Mouse (Mus musculus): ENCODE measurements at regions not wholly inside any gene's neighbourhood (a gene's known extent, or its start where the extent isn't known, plus 50 kb on each side); places are given as distances from the start of the nearest gene placed in this dataset.

DNA sequence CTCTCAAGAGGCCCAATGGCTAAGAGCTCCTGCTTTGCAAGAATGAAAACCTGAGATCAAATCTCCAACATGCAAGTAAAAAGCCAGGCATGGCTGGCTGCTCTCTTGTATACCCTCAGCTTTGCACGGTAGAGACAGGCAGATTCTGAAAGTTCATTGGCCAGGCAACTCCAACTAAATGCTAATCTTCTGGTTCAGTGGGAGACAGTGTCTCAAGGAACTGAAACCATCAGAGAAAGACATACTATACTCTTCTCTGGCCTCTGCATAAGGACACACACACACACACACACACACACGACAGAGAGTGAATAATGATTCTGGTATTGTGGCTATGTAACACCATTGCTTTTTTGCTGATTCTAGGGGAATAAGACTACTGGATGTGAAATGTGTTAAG lies 91.6 kb upstream of the Tbl1xr1 start:
- WGBS: 48% methylated on average over 2 of the region's 2 CpGs
- Histone ChIP-seq H3K4me1 (ENCODE audit: control insufficient read depth, insufficient read depth, low read length) (peaks cover 23% of the 10 kb centered on the region), H3K27me3 (replicated peaks; ENCODE audit: control insufficient read depth, insufficient read depth, low read length) (no peaks in the 10 kb centered on the region), H3K27ac (ENCODE audit: insufficient read depth, low read depth, low read length) (peak overlapping the region; percentile 77), H3K4me3 (ENCODE audit: insufficient read depth, low read depth, low read length) (no peak overlapping the region), H3K36me3 (ENCODE audit: control insufficient read depth, insufficient read depth, low read length) (no peaks in the 10 kb centered on the region)
- no peak for DNase-seq
- no peak for TF ChIP-seq CTCF (conservative IDR thresholded peaks at IDR 0.05; ENCODE audit: insufficient read depth, insufficient read length, low read depth, low read length)

GRCm38 (mm10) chr3:21986164-21986892 lies 90.1 kb upstream of the Tbl1xr1 start:
- Histone ChIP-seq H3K27ac (ENCODE audit: insufficient read depth, low read depth, low read length) (peak overlapping the region; percentile 95), H3K4me3 (ENCODE audit: insufficient read depth, low read depth, low read length) (no peak overlapping the region), H3K36me3 (ENCODE audit: control insufficient read depth, insufficient read depth, low read length) (no peaks in the 10 kb centered on the region), H3K4me1 (ENCODE audit: control insufficient read depth, insufficient read depth, low read length) (peaks cover 23% of the 10 kb centered on the region), H3K27me3 (replicated peaks; ENCODE audit: control insufficient read depth, insufficient read depth, low read length) (no peaks in the 10 kb centered on the region)
- peak; percentile 95 for DNase-seq
- TF ChIP-seq POLR2A (IDR thresholded peaks at IDR 0.05; ENCODE audit: low read depth, low read length) (no peak), CTCF (conservative IDR thresholded peaks at IDR 0.05; ENCODE audit: insufficient read depth, insufficient read length, low read depth, low read length) (no peak)
- 31% methylated on average over 5 of the region's 5 CpGs for WGBS

GRCm38 (mm10) chr3:21986893-21987250 lies 89.6 kb upstream of the Tbl1xr1 start:
- TF ChIP-seq POLR2A (IDR thresholded peaks at IDR 0.05; ENCODE audit: low read depth, low read length) (no peak), CTCF (conservative IDR thresholded peaks at IDR 0.05; ENCODE audit: insufficient read depth, insufficient read length, low read depth, low read length) (no peak)
- Histone ChIP-seq H3K27ac (ENCODE audit: insufficient read depth, low read depth, low read length) (peak overlapping the region; percentile 93), H3K4me1 (ENCODE audit: control insufficient read depth, insufficient read depth, low read length) (peaks cover 23% of the 10 kb centered on the region), H3K4me3 (ENCODE audit: insufficient read depth, low read depth, low read length) (no peak overlapping the region), H3K27me3 (replicated peaks; ENCODE audit: control insufficient read depth, insufficient read depth, low read length) (no peaks in the 10 kb centered on the region), H3K36me3 (ENCODE audit: control insufficient read depth, insufficient read depth, low read length) (no peaks in the 10 kb centered on the region)
- WGBS: 57% methylated on average over 2 of the region's 2 CpGs
- no peak for DNase-seq

DNA sequence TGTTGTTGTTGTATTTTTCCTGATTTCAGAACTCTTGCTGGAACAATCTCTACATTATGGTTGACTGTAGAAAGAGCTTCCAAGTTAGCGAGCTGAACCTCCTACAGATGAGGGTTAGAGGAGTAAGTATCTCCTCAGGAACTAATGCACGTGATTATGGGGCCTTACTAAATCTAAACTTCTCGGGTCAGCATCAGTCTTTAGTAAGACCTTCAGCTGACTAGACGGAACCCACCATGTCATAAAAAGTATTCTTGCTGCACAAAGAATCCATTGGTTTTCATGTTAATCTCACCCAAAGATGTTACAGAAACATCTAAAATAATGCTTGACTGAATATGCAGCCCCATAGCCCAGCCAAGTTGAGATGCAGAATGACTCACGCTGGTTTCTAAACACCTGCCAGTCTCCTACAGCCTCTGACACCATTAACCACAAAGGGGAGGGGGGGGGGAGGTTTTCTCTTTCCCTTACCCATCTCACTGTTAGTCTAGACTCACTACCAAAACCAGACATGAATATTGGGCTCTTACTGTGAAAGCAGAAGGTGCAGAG lies 88.9 kb upstream of the Tbl1xr1 start:
- Histone ChIP-seq H3K4me3 (ENCODE audit: insufficient read depth, low read depth, low read length) (no peak overlapping the region), H3K27ac (ENCODE audit: insufficient read depth, low read depth, low read length) (peak overlapping the region; percentile 42; the same call in 1 of the 2 replicates), H3K36me3 (ENCODE audit: control insufficient read depth, insufficient read depth, low read length) (no peaks in the 10 kb centered on the region), H3K27me3 (replicated peaks; ENCODE audit: control insufficient read depth, insufficient read depth, low read length) (no peaks in the 10 kb centered on the region), H3K4me1 (ENCODE audit: control insufficient read depth, insufficient read depth, low read length) (peaks cover 20% of the 10 kb centered on the region)
- 86% methylated on average over 5 of the region's 5 CpGs for WGBS
- TF ChIP-seq POLR2A (IDR thresholded peaks at IDR 0.05; ENCODE audit: low read depth, low read length) (no peak), CTCF (conservative IDR thresholded peaks at IDR 0.05; ENCODE audit: insufficient read depth, insufficient read length, low read depth, low read length) (no peak)
- DNase-seq: no peak

DNA sequence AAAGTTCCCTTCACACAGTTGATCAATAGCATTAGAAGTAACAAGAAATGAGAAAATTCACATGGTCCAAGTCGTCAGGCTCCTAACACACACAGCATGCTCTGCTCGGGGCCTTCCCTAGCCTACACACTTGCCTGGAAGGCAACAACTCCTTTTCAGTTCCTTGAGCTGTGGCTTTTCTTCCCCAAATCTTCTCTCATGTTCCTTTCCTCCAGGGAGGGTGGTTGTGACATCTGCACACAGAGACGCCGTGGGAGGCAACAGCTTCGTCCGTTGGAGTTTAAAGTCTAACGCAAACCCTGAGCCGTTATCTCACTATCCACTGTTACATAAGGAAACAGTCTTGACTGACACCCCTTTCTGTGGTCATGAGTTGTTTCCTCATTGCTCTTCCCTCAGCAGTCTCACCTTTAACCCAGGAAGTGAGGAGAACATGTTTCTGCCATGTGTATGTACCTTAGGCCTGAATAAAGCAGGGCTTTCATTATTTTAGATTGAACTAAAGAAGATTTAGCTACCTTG lies 88.4 kb upstream of the Tbl1xr1 start:
- no peaks in the 10 kb centered on the region for H3K27me3 ChIP-seq (replicated peaks; ENCODE audit: control insufficient read depth, insufficient read depth, low read length)
- TF ChIP-seq CTCF (conservative IDR thresholded peaks at IDR 0.05; ENCODE audit: insufficient read depth, insufficient read length, low read depth, low read length) (no peak), POLR2A (IDR thresholded peaks at IDR 0.05; ENCODE audit: low read depth, low read length) (no peak)
- H3K27ac ChIP-seq (ENCODE audit: insufficient read depth, low read depth, low read length): peak overlapping the region; percentile 27; the same call in 1 of the 2 replicates
- DNase-seq: peak; percentile 34
- H3K4me3 ChIP-seq (ENCODE audit: insufficient read depth, low read depth, low read length): no peak overlapping the region
- H3K4me1 ChIP-seq (ENCODE audit: control insufficient read depth, insufficient read depth, low read length): peaks cover 20% of the 10 kb centered on the region
- 60% methylated on average over 8 of the region's 8 CpGs for WGBS
- no peaks in the 10 kb centered on the region for H3K36me3 ChIP-seq (ENCODE audit: control insufficient read depth, insufficient read depth, low read length)

GRCm38 (mm10) chr3:21990526-21990925 lies 85.9 kb upstream of the Tbl1xr1 start:
- Histone ChIP-seq H3K27me3 (replicated peaks; ENCODE audit: control insufficient read depth, insufficient read depth, low read length) (no peaks in the 10 kb centered on the region), H3K4me1 (ENCODE audit: control insufficient read depth, insufficient read depth, low read length) (peaks cover 28% of the 10 kb centered on the region), H3K27ac (ENCODE audit: insufficient read depth, low read depth, low read length) (no peak overlapping the region), H3K4me3 (ENCODE audit: insufficient read depth, low read depth, low read length) (no peak overlapping the region), H3K36me3 (ENCODE audit: control insufficient read depth, insufficient read depth, low read length) (no peaks in the 10 kb centered on the region)
- WGBS: 44% methylated on average over 4 of the region's 4 CpGs
- peak; percentile 52 for DNase-seq
- TF ChIP-seq POLR2A (IDR thresholded peaks at IDR 0.05; ENCODE audit: low read depth, low read length) (no peak), CTCF (conservative IDR thresholded peaks at IDR 0.05; ENCODE audit: insufficient read depth, insufficient read length, low read depth, low read length) (no peak)

- peaks cover 28% of the 10 kb centered on the region for H3K4me1 ChIP-seq (ENCODE audit: control insufficient read depth, insufficient read depth, low read length)
- no peaks in the 10 kb centered on the region for H3K27me3 ChIP-seq (replicated peaks; ENCODE audit: control insufficient read depth, insufficient read depth, low read length)
- H3K27ac ChIP-seq (ENCODE audit: insufficient read depth, low read depth, low read length): peak overlapping the region; percentile 52; the same call in 1 of the 2 replicates
- no peaks in the 10 kb centered on the region for H3K36me3 ChIP-seq (ENCODE audit: control insufficient read depth, insufficient read depth, low read length)
- H3K4me3 ChIP-seq (ENCODE audit: insufficient read depth, low read depth, low read length): no peak overlapping the region
- 71% methylated on average over 9 of the region's 9 CpGs for WGBS
- DNase-seq: peak; percentile 25
- TF ChIP-seq POLR2A (IDR thresholded peaks at IDR 0.05; ENCODE audit: low read depth, low read length) (no peak), CTCF (conservative IDR thresholded peaks at IDR 0.05; ENCODE audit: insufficient read depth, insufficient read length, low read depth, low read length) (no peak)
Observed at GRCm38 (mm10) chr3:21991681-21992152, 84.7 kb upstream of the Tbl1xr1 start.

Data from kidney, adult 2 months (tissue).